Mouse (Mus musculus): ENCODE measurements around the gene Oas1c. TPM values are rescaled to one million over a fixed set of nuclear protein-coding genes. Genes with fewer than 3 reads are reported as not detected.

Gene Oas1c
- polyA plus RNA-seq, 1 experiment: 6.2 TPM

GRCm38 (mm10) chr5:120775287-120775985 lies 36.9 kb downstream of the Oas1c start:
- peaks cover 28% of the 10 kb centered on the region; the same call in 1 of the 2 replicates for H3K4me1 ChIP-seq (ENCODE audit: control insufficient read depth, insufficient read depth, insufficient read length)
- H3K27me3 ChIP-seq (ENCODE audit: control insufficient read depth, insufficient read depth, low read length): no peaks in the 10 kb centered on the region
- H3K4me3 ChIP-seq (ENCODE audit: extremely low read depth, insufficient read depth, insufficient read length): peak overlapping the region; percentile 22; the same call in 1 of the 2 replicates
- 9% methylated on average over 14 of the region's 14 CpGs for WGBS
- peak overlapping the region; percentile 67 for H3K27ac ChIP-seq (ENCODE audit: insufficient read depth, low read length)
- TF ChIP-seq CTCF (IDR thresholded peaks at IDR 0.05; ENCODE audit: extremely low read depth, insufficient read depth, insufficient read length, insufficient replicate concordance) (no peak), POLR2A (IDR thresholded peaks at IDR 0.05; ENCODE audit: low read depth, low read length) (no peak)
- no peaks in the 10 kb centered on the region for H3K36me3 ChIP-seq (ENCODE audit: control insufficient read depth, insufficient read depth, low read length)
- DNase-seq (ENCODE audit: low read depth in 1 of 2, low spot score in 2 of 2): peak; percentile 46 to 64

GRCm38 (mm10) chr5:120769396-120769795 lies 42.9 kb downstream of the Oas1c start:
- no peak for TF ChIP-seq CTCF (IDR thresholded peaks at IDR 0.05; ENCODE audit: extremely low read depth, insufficient read depth, insufficient read length, insufficient replicate concordance)
- no peak for TF ChIP-seq POLR2A (IDR thresholded peaks at IDR 0.05; ENCODE audit: low read depth, low read length)
- Histone ChIP-seq H3K4me3 (ENCODE audit: extremely low read depth, insufficient read depth, insufficient read length) (no peak overlapping the region), H3K4me1 (ENCODE audit: control insufficient read depth, insufficient read depth, insufficient read length) (no peaks in the 10 kb centered on the region), H3K27me3 (ENCODE audit: control insufficient read depth, insufficient read depth, low read length) (no peaks in the 10 kb centered on the region), H3K36me3 (ENCODE audit: control insufficient read depth, insufficient read depth, low read length) (peaks cover 5% of the 10 kb centered on the region), H3K27ac (ENCODE audit: insufficient read depth, low read length) (no peak overlapping the region)
- 79% methylated on average over 3 of the region's 3 CpGs for WGBS
- DNase-seq (ENCODE audit: low read depth in 1 of 2, low spot score in 2 of 2): no peak

GRCm38 (mm10) chr5:120765010-120765409 lies 47.3 kb downstream of the Oas1c start:
- WGBS: 86% methylated on average over 8 of the region's 8 CpGs
- DNase-seq (ENCODE audit: low read depth in 1 of 2, low spot score in 2 of 2): no peak
- peaks cover 8% of the 10 kb centered on the region for H3K36me3 ChIP-seq (ENCODE audit: control insufficient read depth, insufficient read depth, low read length)
- no peak for TF ChIP-seq POLR2A (IDR thresholded peaks at IDR 0.05; ENCODE audit: low read depth, low read length)
- TF ChIP-seq CTCF (IDR thresholded peaks at IDR 0.05; ENCODE audit: extremely low read depth, insufficient read depth, insufficient read length, insufficient replicate concordance): no peak
- H3K4me1 ChIP-seq (ENCODE audit: control insufficient read depth, insufficient read depth, insufficient read length): no peaks in the 10 kb centered on the region
- H3K27ac ChIP-seq (ENCODE audit: insufficient read depth, low read length): no peak overlapping the region
- no peak overlapping the region for H3K4me3 ChIP-seq (ENCODE audit: extremely low read depth, insufficient read depth, insufficient read length)
- no peaks in the 10 kb centered on the region for H3K27me3 ChIP-seq (ENCODE audit: control insufficient read depth, insufficient read depth, low read length)

- Histone ChIP-seq H3K36me3 (ENCODE audit: control insufficient read depth, insufficient read depth, low read length) (peaks cover 4% of the 10 kb centered on the region), H3K4me3 (ENCODE audit: extremely low read depth, insufficient read depth, insufficient read length) (no peak overlapping the region), H3K27me3 (ENCODE audit: control insufficient read depth, insufficient read depth, low read length) (no peaks in the 10 kb centered on the region), H3K4me1 (ENCODE audit: control insufficient read depth, insufficient read depth, insufficient read length) (no peaks in the 10 kb centered on the region), H3K27ac (ENCODE audit: insufficient read depth, low read length) (no peak overlapping the region)
- WGBS: 85% methylated on average over 6 of the region's 6 CpGs
- TF ChIP-seq CTCF (IDR thresholded peaks at IDR 0.05; ENCODE audit: extremely low read depth, insufficient read depth, insufficient read length, insufficient replicate concordance) (no peak), POLR2A (IDR thresholded peaks at IDR 0.05; ENCODE audit: low read depth, low read length) (no peak)
- DNase-seq (ENCODE audit: low read depth in 1 of 2, low spot score in 2 of 2): no peak
Observed at GRCm38 (mm10) chr5:120761901-120762300, 50.4 kb downstream of the Oas1c start.

- TF ChIP-seq POLR2A (IDR thresholded peaks at IDR 0.05; ENCODE audit: low read depth, low read length) (no peak), CTCF (IDR thresholded peaks at IDR 0.05; ENCODE audit: extremely low read depth, insufficient read depth, insufficient read length, insufficient replicate concordance) (no peak)
- Histone ChIP-seq H3K36me3 (ENCODE audit: control insufficient read depth, insufficient read depth, low read length) (peaks cover 1% of the 10 kb centered on the region; the same call in 1 of the 2 replicates), H3K27me3 (ENCODE audit: control insufficient read depth, insufficient read depth, low read length) (no peaks in the 10 kb centered on the region), H3K27ac (ENCODE audit: insufficient read depth, low read length) (no peak overlapping the region), H3K4me1 (ENCODE audit: control insufficient read depth, insufficient read depth, insufficient read length) (peaks cover 9% of the 10 kb centered on the region; the same call in 1 of the 2 replicates), H3K4me3 (ENCODE audit: extremely low read depth, insufficient read depth, insufficient read length) (no peak overlapping the region)
- WGBS: 55% methylated on average over 4 of the region's 4 CpGs
- no peak for DNase-seq (ENCODE audit: low read depth in 1 of 2, low spot score in 2 of 2)
Observed at GRCm38 (mm10) chr5:120754215-120754614, 58.1 kb downstream of the Oas1c start.

- H3K4me1 ChIP-seq (ENCODE audit: control insufficient read depth, insufficient read depth, insufficient read length): peaks cover 12% of the 10 kb centered on the region; the same call in 1 of the 2 replicates
- H3K4me3 ChIP-seq (ENCODE audit: extremely low read depth, insufficient read depth, insufficient read length): no peak overlapping the region
- 92% methylated on average over 3 of the region's 3 CpGs for WGBS
- no peaks in the 10 kb centered on the region for H3K27me3 ChIP-seq (ENCODE audit: control insufficient read depth, insufficient read depth, low read length)
- no peak overlapping the region for H3K27ac ChIP-seq (ENCODE audit: insufficient read depth, low read length)
- DNase-seq (ENCODE audit: low read depth in 1 of 2, low spot score in 2 of 2): no peak
- TF ChIP-seq CTCF (IDR thresholded peaks at IDR 0.05; ENCODE audit: extremely low read depth, insufficient read depth, insufficient read length, insufficient replicate concordance) (no peak), POLR2A (IDR thresholded peaks at IDR 0.05; ENCODE audit: low read depth, low read length) (no peak)
- peaks cover 1% of the 10 kb centered on the region; the same call in 1 of the 2 replicates for H3K36me3 ChIP-seq (ENCODE audit: control insufficient read depth, insufficient read depth, low read length)
Observed at GRCm38 (mm10) chr5:120752786-120753185, 59.5 kb downstream of the Oas1c start.

GRCm38 (mm10) chr5:120751206-120751605 lies 61.1 kb downstream of the Oas1c start:
- H3K36me3 ChIP-seq (ENCODE audit: control insufficient read depth, insufficient read depth, low read length): no peaks in the 10 kb centered on the region
- WGBS: 91% methylated on average over 3 of the region's 3 CpGs
- peaks cover 12% of the 10 kb centered on the region; the same call in 1 of the 2 replicates for H3K4me1 ChIP-seq (ENCODE audit: control insufficient read depth, insufficient read depth, insufficient read length)
- no peak for DNase-seq (ENCODE audit: low read depth in 1 of 2, low spot score in 2 of 2)
- no peak overlapping the region for H3K27ac ChIP-seq (ENCODE audit: insufficient read depth, low read length)
- TF ChIP-seq POLR2A (IDR thresholded peaks at IDR 0.05; ENCODE audit: low read depth, low read length) (no peak), CTCF (IDR thresholded peaks at IDR 0.05; ENCODE audit: extremely low read depth, insufficient read depth, insufficient read length, insufficient replicate concordance) (no peak)
- H3K27me3 ChIP-seq (ENCODE audit: control insufficient read depth, insufficient read depth, low read length): no peaks in the 10 kb centered on the region
- no peak overlapping the region for H3K4me3 ChIP-seq (ENCODE audit: extremely low read depth, insufficient read depth, insufficient read length)

Other genes with a start within 250 kb of the Oas1c start
- 54.5 and 58.8 TPM in 2 replicates for gene Tpcn1, start 223.8 kb downstream of the Oas1c start, polyA plus RNA-seq (2012; rRNA removed)
- gene Iqcd, start 223.5 kb downstream of the Oas1c start, polyA plus RNA-seq (2012; rRNA removed): 0.38 and 0.40 TPM in 2 replicates
- gene Rita1, start 199.9 kb downstream of the Oas1c start, polyA plus RNA-seq (2012; rRNA removed): 8.0 and 8.8 TPM in 2 replicates
- 80.8 and 131 TPM in 2 replicates for gene Ddx54, start 199.8 kb downstream of the Oas1c start, polyA plus RNA-seq (2012; rRNA removed)
- not detected in 2 replicates for gene Cfap73, start 178.3 kb downstream of the Oas1c start, polyA plus RNA-seq (2012; rRNA removed)
- gene Rasal1, start 163.7 kb downstream of the Oas1c start, polyA plus RNA-seq (2012; rRNA removed): 14.9 and 18.9 TPM in 2 replicates
- gene Dtx1, start 100.6 kb downstream of the Oas1c start, polyA plus RNA-seq (2012; rRNA removed): 264 and 351 TPM in 2 replicates
- gene Oas2, start 62.7 kb downstream of the Oas1c start, polyA plus RNA-seq (2012; rRNA removed): 7.2 and 9.0 TPM in 2 replicates
- gene Oas3, start 34.9 kb downstream of the Oas1c start, polyA plus RNA-seq (2012; rRNA removed): 15.2 and 16.3 TPM in 2 replicates
- 0.08 and 0.20 TPM in 2 replicates for gene Oas1e, start 17.0 kb downstream of the Oas1c start, polyA plus RNA-seq (2012; rRNA removed)
- not detected in 2 replicates for gene Oas1f, start 34.9 kb upstream of the Oas1c start, polyA plus RNA-seq (2012; rRNA removed)
- not detected in 2 replicates for gene Oas1h, start 48.9 kb upstream of the Oas1c start, polyA plus RNA-seq (2012; rRNA removed)
- gene Oas1g, start 75.1 kb upstream of the Oas1c start, polyA plus RNA-seq (2012; rRNA removed): 1.4 and 1.7 TPM in 2 replicates
- gene Oas1a, start 95.0 kb upstream of the Oas1c start, polyA plus RNA-seq (2012; rRNA removed): 8.5 and 9.2 TPM in 2 replicates
- not detected in 2 replicates for gene Oas1d, start 102.0 kb upstream of the Oas1c start, polyA plus RNA-seq (2012; rRNA removed)
- gene Rph3a, start 197.6 kb upstream of the Oas1c start, polyA plus RNA-seq (2012; rRNA removed): 0.02 TPM in 1 of 2 replicates, not detected in the other